Comparison of ENCODE assay signal across 7 mouse cellular contexts in genomic region chr11:55023049-55023564, GRCm38 (mm10). TPM values are rescaled to one million over a fixed set of nuclear protein-coding genes. Genes with fewer than 3 reads are reported as not detected.
DNase-seq lines count a peak whose midpoint lies in the region; ATAC-seq and TF ChIP-seq lines count a peak whose summit lies in the region.

No protein-coding gene starts in this region.

- H3K4me3 ChIP-seq in embryonic facial prominence, embryonic 10.5 days: peak overlapping the region; percentile 44
- H3K4me3 ChIP-seq in midbrain, postnatal 0 days (ENCODE audit: low read depth, low read length): no peak overlapping the region

- H3K27ac ChIP-seq in embryonic facial prominence, embryonic 10.5 days (replicated peaks): peak overlapping the region; percentile 92
- peak overlapping the region; percentile 81 for H3K27ac ChIP-seq in midbrain, postnatal 0 days (ENCODE audit: low read depth, low read length)

- WGBS in embryonic facial prominence, embryonic 10.5 days: 15% methylated on average over 10 of the region's 10 CpGs
- WGBS in midbrain, postnatal 0 days: 8% methylated on average over 10 of the region's 10 CpGs

- H3K4me2 ChIP-seq in midbrain, postnatal 0 days (ENCODE audit: low read depth, low read length, poor library complexity, severe bottlenecking): peak overlapping the region; percentile 20; the same call in 1 of the 2 replicates

- peak; percentile 77 for DNase-seq in adrenal gland, adult 8-10 months
- DNase-seq in embryonic facial prominence, embryonic 10.5 days (ENCODE audit: low spot score): peak; percentile 89
- DNase-seq in heart, adult 18-20 months: peak; percentile 95 to 96
- DNase-seq in kidney, adult 11 months: peak; percentile 76
- peak; percentile 81 for DNase-seq in liver
- DNase-seq in midbrain, postnatal 0 days (ENCODE audit: low spot score): peak; percentile 89
- peak; percentile 40 to 85 for DNase-seq in spleen, postnatal 10 days (ENCODE audit: low spot score in 2 of 2)

- no peaks in the 10 kb centered on the region for H3K9me3 ChIP-seq in embryonic facial prominence, embryonic 10.5 days
- H3K9me3 ChIP-seq in midbrain, postnatal 0 days (ENCODE audit: low read length): no peaks in the 10 kb centered on the region

- TF ChIP-seq CTCF in midbrain, postnatal 0 days (IDR thresholded peaks at IDR 0.05): no peak

- peak; percentile 85 for ATAC-seq in midbrain, postnatal 0 days (ENCODE audit: low FRiP score)

- H3K36me3 ChIP-seq in embryonic facial prominence, embryonic 10.5 days (replicated peaks): peaks cover 4% of the 10 kb centered on the region; the same call in 1 of the 2 replicates
- H3K36me3 ChIP-seq in midbrain, postnatal 0 days (ENCODE audit: insufficient read depth, low read length): no peaks in the 10 kb centered on the region

- no peak overlapping the region for H3K9ac ChIP-seq in midbrain, postnatal 0 days (replicated peaks; ENCODE audit: low read length, poor library complexity, severe bottlenecking)

- peaks cover 65% of the 10 kb centered on the region for H3K4me1 ChIP-seq in embryonic facial prominence, embryonic 10.5 days
- peaks cover 17% of the 10 kb centered on the region for H3K4me1 ChIP-seq in midbrain, postnatal 0 days (ENCODE audit: insufficient read depth, low read length)

- no peaks in the 10 kb centered on the region for H3K27me3 ChIP-seq in embryonic facial prominence, embryonic 10.5 days (replicated peaks; ENCODE audit: low read depth, poor library complexity, severe bottlenecking)
- no peaks in the 10 kb centered on the region for H3K27me3 ChIP-seq in midbrain, postnatal 0 days (ENCODE audit: insufficient read depth, low read length)

RNA-seq across cellular contexts. Expression of gene Anxa6, which starts 10.1 kb away (rescaled TPM):
- total RNA-seq in adrenal gland, adult 8-10 months (2022): 100 to 1,000 TPM; 121 to 184 (median 133) TPM
- polyA plus RNA-seq in embryonic facial prominence, embryonic 10.5 days (2016; fragmentation: Nextera tagmentation; extraction: Ambion mirVana): 56.5 and 66.7 TPM in 2 replicates
- 100 to 1,000 TPM; 206 to 210 TPM for total RNA-seq in heart, adult 18-20 months (2021)
- 48.2 and 51.5 TPM in 2 replicates for total RNA-seq in midbrain, postnatal 0 days (2014; rRNA removed)
- polyA plus RNA-seq in midbrain, postnatal 0 days (2015; fragmentation: Nextera tagmentation; extraction: Ambion mirVana): 37.6 and 39.3 TPM in 2 replicates

RNA-seq across cellular contexts. Expression of gene Ccdc69, which starts 54.8 kb away (rescaled TPM):
- total RNA-seq in adrenal gland, adult 8-10 months (2022): 1 to 10 TPM; 3.9 to 7.5 (median 4.5) TPM
- 0.47 and 0.49 TPM in 2 replicates for polyA plus RNA-seq in embryonic facial prominence, embryonic 10.5 days (2016; fragmentation: Nextera tagmentation; extraction: Ambion mirVana)
- total RNA-seq in heart, adult 18-20 months (2021): 1 to 10 TPM; 5.3 to 8.3 TPM
- total RNA-seq in midbrain, postnatal 0 days (2014; rRNA removed): 0.33 and 2.2 TPM in 2 replicates
- 0.39 and 0.52 TPM in 2 replicates for polyA plus RNA-seq in midbrain, postnatal 0 days (2015; fragmentation: Nextera tagmentation; extraction: Ambion mirVana)
